Mouse (Mus musculus): Measurements from ENCODE around the gene Gm49388.

Gene Gm49388

DNA sequence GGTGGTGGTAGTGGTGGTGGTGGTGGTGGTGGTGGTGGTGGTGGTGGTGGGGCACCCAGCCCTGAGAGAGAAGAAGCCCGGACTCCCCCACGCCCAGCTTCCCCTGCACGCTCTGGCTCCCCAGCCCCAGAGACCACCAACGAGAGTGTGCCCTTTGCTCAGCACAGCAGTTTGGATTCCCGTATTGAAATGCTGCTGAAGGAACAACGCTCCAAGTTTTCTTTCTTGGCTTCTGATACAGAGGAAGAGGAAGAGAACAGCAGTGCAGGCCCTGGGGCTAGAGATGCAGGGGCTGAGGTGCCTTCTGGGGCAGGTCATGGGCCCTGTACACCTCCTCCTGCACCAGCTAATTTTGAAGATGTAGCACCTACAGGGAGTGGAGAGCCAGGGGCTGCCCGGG is at the start of gene Gm49388:
Gene Gm49388 (plus strand): TSS at position 301 of the 400 bp plus-strand sequence.
- DNase-seq (ENCODE audit: low spot score in 2 of 2), result no peak

DNA sequence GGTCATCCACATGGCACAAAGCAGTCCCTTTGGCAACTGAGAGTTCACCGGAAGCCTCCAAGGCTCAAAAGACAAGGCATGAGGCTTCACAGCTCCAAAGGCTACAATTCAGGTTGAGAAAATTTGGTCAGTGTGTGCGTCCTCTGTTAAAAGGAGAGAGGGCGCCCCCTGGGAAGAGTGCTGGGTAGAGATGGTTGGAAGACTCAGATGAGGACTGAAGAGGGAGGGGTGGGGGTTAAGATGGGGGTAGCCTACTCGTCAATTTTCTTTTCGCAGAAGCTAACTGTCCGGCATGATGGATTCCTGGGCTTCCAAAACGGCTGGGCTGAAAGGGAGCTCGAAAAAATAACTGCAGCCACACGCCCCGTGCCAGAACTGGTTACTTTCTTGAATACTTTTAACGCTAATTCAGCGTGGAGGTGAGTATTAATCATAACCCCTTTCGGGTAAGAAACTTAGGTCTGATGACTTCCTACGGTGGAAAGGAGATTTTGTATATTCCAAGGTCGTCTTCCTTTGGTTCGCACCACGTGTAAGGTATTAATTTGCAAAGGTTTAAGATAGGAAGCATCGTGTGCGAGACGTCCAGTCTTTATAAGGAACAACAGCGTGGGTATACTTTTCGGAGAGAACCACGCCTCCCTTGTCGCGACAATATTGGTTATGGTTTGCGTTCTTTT is 40.9 kb upstream of the Gm49388 start, which contains the start of gene Fbxl19:
Gene Fbxl19 (plus strand): TSS at position 178 of the 680 bp plus-strand sequence.
- DNase-seq (ENCODE audit: low spot score in 2 of 2), result peak; percentile 55 to 69

- DNase-seq (ENCODE audit: low spot score in 2 of 2), result peak; percentile 72 to 83
Observed at GRCm38 (mm10) chr7:127745251-127745651, 40.2 kb upstream of the Gm49388 start.

DNA sequence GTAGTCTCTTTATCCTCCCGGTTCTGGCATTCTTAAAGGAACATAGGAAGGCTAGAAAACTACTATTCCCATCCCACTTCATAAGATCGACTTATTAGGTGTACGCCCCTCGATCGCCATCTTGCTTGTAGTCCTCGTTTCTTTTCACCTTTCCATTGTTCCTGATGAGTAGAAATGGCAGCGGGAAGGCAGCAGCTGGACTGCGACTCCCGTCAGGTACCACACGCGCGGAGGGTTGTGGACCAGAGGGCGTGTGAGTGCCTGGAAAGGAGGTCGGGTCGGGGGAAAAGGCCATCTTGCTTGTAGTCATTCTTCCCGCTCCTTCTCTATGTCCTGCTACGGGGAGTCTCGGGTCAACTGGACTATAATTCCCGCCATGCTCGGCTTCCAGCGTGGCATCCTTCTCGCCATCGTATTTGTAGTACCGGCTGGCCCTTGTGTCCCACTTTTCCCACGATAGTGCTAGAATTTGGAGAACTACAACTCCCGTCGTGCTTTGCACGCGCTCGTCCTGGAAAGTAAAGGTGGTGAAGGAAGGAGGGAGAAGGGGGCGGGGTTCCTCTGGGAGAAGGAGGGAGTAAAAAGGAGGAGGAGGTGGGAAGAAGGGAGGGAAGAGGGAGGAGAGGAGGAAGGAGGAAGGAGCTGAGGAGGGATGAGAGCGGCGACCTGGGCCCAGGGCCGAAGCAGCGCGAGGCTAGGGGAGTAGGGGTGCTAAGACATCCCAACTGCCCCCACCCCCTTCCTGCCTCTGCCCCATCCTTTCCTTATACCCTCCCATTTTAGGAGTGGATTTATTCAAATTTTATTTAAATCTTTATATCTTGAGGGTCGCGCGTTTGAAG is 39.5 kb upstream of the Gm49388 start:
- peak; percentile 76 to 90 for DNase-seq (ENCODE audit: low spot score in 2 of 2)

DNA sequence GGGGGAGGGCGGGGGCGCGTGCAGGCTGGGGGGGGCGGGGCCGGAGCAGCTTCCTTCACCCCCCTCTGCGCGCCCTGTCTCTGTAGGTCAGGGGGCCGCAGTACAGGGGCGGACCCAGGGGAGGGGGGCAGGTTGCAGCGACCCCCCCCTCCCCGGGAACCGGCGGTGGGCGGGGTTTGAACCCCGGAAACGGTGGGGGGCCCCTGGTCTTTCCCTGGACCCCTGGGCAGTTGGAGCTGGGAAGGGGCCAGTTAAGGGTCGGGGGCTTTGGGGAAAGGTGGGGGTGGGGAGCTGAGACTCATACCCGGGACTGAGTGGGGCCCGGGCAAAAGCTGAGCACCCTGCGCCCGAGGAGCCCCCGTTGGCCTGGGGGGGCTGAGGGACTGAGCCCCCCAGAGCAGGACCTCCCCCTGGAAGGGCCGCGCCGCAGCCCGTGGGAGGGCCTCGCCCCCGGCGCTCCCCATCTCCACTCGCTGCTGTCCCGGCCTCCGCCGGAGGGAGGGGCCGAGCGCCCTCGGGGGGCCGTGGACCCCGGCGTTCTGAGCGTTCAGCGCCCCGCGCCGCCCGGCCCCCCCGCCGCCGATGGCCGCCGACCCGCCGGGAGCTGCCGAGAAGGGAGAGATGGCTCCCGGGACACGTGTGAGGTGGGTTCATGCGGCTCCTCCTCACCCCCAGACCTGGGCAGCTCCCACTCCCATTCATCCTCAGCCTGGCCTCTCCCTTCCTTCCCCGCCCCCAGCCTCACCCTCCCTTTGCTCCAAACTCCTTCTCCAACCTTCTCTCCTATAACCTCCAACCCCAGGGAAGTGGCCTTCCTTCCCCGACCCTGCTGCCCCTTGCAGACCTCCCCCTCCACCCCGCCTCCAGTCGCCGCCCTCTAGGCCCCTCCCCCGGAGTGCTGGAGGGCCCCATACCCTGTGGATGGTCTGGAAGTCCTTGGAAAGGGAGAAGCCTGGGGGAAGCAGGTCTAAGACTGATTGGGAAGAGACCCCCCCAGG is 38.6 kb upstream of the Gm49388 start:
- DNase-seq (ENCODE audit: low spot score in 2 of 2), result peak; percentile 26 to 60

DNA sequence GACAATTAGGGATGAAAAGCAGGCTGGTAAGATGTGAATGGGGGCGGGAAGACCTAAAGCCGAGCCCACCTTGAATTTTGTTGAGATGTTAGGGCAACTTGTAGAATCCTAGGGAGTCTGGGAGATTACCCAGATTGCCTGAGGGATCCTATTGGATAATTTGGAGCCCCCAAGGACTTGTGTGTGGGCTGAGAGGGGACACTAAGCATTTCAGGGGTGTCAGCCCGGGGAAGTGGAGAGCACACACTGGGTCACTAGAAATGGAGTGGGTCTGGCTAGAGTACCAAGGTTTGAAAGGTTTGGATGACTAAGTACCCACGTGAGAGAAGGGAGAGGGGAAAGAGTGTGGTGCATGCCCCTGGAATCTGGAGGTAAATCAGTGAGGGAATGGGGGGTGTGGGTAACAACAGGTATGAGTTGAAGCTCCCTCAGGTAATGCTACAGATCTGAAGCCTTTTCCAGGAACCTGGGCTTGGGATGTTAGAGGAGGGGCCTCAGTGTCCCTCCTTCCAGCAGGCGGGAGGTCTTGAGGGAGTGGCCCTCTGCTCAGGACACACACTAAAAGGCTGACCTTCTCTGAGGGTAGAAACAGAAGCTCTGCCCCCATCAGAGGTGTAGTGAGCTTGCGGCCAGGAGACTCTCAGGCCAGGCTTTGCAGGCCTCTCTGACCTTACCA is 37.7 kb upstream of the Gm49388 start:
- DNase-seq (ENCODE audit: low spot score in 2 of 2), result no peak

- no peak for DNase-seq (ENCODE audit: low spot score in 2 of 2)
Observed at GRCm38 (mm10) chr7:127748235-127748560, 37.2 kb upstream of the Gm49388 start.

DNA sequence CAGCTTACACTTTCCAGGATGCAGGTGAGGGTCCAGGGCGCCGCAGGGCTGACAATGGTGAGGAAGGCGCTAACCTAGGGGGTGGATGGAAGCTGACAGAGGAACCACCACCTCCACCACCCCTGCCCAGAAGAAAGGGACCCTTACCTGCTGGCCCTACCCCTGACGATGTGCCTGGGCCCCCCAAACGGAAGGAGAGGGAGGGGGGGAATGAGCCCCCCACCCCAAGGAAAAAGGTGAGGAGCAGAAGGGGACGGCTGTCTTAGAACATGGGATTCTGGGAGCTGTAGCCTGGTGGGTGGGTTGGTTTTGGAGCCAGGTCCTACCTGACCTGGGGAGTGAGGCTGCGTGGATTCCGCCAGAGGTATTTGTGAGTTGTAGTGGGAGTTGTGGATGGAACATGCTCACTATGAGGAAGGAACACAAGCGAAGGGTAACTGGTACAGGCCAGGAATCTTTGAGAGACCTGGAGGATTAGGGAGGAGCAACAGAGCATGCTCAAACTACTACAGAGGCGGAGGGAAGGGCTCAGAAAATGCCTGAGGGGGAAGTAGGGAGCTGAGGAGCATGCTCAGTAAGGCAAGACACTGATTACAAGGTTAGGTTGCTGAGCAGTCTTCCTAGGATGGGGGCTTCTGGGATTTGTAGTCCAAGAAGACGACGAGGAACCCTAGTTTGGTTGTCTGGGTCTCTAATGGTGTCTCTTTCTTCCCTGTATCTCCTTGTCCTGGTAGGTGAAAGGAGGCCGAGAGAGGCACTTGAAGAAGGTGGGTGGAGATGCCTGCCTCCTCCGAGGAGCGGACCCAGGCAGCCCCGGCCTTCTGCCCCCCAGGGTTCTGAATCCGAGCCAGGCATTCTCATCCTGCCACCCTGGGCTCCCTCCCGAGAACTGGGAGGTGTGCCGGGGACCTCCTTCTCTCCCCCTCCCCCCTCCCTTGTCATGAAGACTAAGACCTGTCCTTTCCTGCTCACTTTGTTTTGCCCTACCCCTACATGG is 35.0 kb upstream of the Gm49388 start:
- DNase-seq (ENCODE audit: low spot score in 2 of 2), result no peak

- no peak for DNase-seq (ENCODE audit: low spot score in 2 of 2)
Observed at GRCm38 (mm10) chr7:127751619-127752018, 33.8 kb upstream of the Gm49388 start.

- DNase-seq (ENCODE audit: low spot score in 2 of 2), result no peak
Observed at GRCm38 (mm10) chr7:127752069-127752468, 33.3 kb upstream of the Gm49388 start.

DNA sequence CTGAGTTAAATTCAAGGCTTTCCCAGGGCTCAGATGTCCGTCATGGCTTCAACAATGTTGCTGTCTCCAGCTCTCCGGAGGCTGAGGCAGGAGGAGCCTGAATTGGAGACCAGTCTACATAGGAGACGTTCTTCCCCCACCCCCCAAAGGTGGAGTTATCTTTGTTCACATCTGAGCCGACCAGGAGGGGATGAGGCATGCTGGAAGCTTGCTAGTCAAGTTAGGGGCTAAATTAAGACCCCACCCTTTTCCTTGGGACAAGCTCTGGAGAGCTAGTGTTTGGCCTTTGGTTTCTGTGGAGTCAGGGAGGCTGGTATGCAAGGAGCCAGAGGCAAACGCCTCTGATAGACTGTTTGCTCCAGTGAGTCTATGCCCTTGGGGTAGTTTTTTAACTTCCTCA is 32.2 kb upstream of the Gm49388 start:
- no peak for DNase-seq (ENCODE audit: low spot score in 2 of 2)

- no peak for DNase-seq (ENCODE audit: low spot score in 2 of 2)
Observed at GRCm38 (mm10) chr7:127753741-127754140, 31.7 kb upstream of the Gm49388 start.

DNA sequence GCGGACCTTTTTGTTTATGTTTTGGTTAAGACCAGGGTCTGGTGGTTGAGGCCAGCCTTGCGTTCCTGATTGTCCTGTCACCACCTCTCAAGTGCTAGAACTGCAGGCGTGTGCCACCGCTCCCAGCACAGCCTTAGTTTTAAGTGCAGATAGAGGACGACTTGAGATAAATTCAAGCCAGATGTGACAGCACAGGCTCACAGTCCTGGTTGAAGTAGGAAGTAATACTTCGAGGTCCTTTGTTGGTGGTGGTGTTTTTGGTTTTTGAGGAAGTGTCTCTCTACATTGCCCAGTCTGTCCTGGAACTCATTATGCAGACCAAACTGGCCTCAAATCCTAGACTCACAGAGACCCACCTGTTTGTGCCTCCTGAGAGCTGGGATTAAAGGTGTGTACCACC is 25.7 kb upstream of the Gm49388 start:
- no peak for DNase-seq (ENCODE audit: low spot score in 2 of 2)

DNA sequence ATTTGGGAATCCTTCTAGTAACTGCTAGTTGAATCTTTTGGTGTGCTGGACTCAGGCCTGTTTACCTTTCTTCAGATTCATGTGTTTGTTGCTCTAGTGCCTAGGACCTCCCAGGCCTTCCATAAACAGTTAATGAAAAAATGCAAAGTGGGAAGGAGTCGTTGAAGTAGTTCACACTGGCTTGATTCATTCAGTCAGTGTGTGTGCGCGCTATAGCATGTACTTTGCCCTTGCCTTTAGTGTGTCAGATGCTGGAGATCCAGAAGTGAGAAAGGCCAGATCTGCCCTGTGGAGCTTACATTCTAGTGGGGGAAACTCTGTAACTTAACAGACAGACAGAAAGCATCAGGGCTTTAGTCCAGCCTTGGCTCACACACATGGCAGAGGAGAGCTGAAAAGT is 24.9 kb upstream of the Gm49388 start:
- DNase-seq (ENCODE audit: low spot score in 2 of 2), result no peak

- DNase-seq (ENCODE audit: low spot score in 2 of 2), result peak in 1 of 2 experiments; percentile 64
Observed at GRCm38 (mm10) chr7:127761026-127761425, 24.4 kb upstream of the Gm49388 start.

GRCm38 (mm10) chr7:127763642-127764041 is 21.8 kb upstream of the Gm49388 start:
- no peak for DNase-seq (ENCODE audit: low spot score in 2 of 2)

DNA sequence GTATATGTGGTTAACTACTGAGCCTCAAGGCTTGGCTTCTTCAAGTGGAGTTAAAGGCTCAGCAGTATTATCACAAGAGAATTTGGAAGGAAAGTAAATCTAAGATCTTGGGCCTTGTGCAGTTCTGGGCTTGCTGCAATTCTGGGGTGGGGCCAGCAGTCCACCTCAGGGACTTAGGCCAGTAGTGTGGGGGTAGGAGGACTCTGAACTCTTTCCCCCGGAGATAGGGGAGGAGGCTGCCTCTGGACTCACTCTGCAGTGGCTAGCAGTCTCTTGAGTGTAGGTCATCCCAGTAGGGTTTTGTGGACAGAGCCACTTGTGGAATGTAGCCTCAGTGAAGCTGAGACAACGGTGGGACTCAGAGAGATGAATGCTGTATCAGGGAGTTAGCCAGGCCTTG is 19.7 kb upstream of the Gm49388 start:
- no peak for DNase-seq (ENCODE audit: low spot score in 2 of 2)

DNA sequence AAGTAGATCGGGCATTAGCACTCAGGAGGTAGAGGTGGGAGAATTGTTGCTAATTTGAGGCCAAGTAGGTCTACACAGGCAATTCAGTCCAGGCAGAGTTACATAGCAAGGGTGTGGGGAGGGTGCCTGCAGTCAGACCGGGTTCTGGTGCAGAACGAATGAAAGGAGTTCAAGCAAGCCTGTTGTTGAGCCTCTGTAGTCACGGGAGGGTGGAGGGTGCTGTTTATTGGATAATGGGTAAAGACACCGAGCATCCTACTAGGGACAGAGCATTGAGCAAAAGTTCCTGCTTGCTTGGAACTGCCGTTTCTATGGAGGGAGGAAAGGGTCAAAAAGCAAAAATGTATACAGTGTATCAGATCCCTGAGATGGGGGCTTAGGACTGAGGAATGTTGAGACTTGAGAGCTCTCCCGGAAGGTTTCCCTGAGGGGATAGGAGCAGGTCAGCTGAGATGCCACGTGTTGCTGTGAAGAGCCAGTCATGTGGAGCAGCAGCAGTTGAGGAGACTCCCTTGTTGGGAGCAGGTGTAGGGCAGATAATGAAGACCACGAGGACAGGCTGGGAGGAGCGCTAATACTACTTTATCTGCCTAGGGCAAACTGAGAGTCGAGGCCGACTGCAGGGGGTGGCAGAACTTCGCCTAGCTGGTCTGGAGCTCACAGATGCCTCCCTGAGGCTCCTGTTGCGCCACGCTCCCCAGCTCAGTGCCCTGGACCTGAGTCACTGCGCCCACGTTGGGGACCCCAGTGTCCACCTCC is 18.4 kb upstream of the Gm49388 start:
- DNase-seq (ENCODE audit: low spot score in 2 of 2), result no peak

- no peak for DNase-seq (ENCODE audit: low spot score in 2 of 2)
Observed at GRCm38 (mm10) chr7:127767671-127768345, 17.6 kb upstream of the Gm49388 start.
